Mouse (Mus musculus): ENCODE data around the gene Hps4. TPM values are rescaled to one million over a fixed set of nuclear protein-coding genes. Genes with fewer than 3 reads are reported as not detected.
A peak's percentile ranks its signal among the peaks of the same experiment; 100 is the strongest.

Gene Hps4
- polyA plus RNA-seq, 1 experiment from 2014 or later = 18.5 TPM

DNA sequence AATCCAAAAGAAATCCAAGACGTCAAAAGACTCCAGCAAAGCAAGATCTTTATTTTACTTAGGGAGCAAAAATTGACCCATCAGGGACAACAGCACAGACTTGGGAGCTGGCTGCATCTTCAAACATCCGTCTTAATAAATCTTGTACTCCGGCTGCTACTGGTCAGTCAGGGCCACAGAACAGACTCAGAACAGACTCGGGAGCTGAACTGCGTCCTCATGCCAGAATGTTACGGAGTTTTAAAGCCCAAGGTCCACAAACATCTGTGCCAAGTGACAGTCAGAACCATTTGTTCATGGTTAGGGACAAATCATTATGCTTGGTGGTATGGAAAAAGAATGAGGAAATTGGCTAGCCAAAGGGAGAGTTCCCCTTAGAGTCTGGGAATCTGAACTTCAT is 19.6 kb upstream of the Hps4 start:
- H3K9ac ChIP-seq (ENCODE audit: low read length) = no peak overlapping the region
- H3K27me3 ChIP-seq (ENCODE audit: control insufficient read depth, insufficient read depth, low read length) = no peaks in the 10 kb centered on the region
- 82% methylated on average over 6 of the region's 6 CpGs for WGBS
- H3K4me2 ChIP-seq (ENCODE audit: low read length) = no peak overlapping the region
- H3K4me3 ChIP-seq (ENCODE audit: control insufficient read depth in 1 of 2, insufficient read depth in 1 of 2, low read depth in 1 of 2, low read length in 2 of 2) = no peak overlapping the region
- peaks cover 8% of the 10 kb centered on the region for H3K36me3 ChIP-seq (ENCODE audit: control insufficient read depth, insufficient read depth, low read length)
- no peak overlapping the region for H3K27ac ChIP-seq (replicated peaks in 1 of 2; ENCODE audit: control insufficient read depth in 1 of 2, insufficient read depth in 1 of 2, low read depth in 2 of 2, low read length in 2 of 2)
- H3K4me1 ChIP-seq (ENCODE audit: control insufficient read depth in 2 of 2, insufficient read depth in 2 of 2, low read length in 2 of 2) = peaks cover 6 to 13% of the 10 kb centered on the region in 2 experiments; a peak in 3 of 4 replicates
- no peaks in the 10 kb centered on the region for H3K9me3 ChIP-seq (ENCODE audit: control insufficient read depth, low read length)
- ATAC-seq (ENCODE audit: insufficient number of reproducible peaks, insufficient read depth, low FRiP score, low read depth) = no peak

DNA sequence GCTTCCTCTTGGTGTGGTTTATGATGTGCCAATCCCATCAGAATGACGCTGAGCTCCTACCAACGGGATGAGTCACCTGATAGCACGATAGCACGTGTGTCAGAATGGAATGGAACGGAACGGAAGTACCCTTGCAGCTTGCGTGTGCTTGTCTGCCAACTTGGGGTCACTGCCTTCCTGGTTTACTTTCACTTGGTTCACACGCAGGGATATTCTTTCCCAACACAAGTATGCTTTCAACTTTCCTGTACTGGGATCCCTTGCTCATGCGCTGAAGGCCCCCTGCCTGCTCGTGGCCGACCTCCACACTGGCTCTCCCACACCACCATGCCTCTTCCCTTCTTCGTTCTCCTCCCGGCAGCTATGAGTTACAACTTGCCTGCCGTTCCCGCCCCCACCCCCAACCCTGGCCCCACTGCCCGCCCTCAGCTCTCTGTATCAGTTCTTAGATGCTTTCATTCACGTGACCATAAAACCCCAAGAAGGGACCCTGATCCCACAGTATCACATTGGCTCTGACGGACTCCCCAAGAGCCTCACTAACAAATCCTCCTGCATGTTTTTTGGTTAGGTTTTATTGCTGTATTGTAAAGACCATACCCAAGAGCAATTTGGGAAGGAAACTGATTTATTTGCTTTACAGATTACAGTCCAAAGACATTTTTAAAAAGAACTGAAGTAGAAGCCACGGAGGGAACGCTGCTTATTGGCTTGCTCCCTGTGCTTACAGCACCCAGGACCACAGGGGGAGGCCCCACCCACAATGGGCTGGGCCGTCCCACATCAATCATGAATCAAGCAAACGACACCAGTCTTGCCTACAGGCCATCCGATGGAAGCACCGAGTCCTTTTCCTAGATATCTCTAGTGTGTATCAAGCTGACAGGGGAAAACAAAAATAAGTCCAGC is 18.0 kb upstream of the Hps4 start:
- Histone ChIP-seq H3K4me2 (ENCODE audit: low read length) (peak overlapping the region; percentile 70), H3K27me3 (ENCODE audit: control insufficient read depth, insufficient read depth, low read length) (no peaks in the 10 kb centered on the region), H3K4me3 (ENCODE audit: control insufficient read depth in 1 of 2, insufficient read depth in 1 of 2, low read depth in 1 of 2, low read length in 2 of 2) (peak overlapping the region; percentile 5 to 86), H3K27ac (replicated peaks in 1 of 2; ENCODE audit: control insufficient read depth in 1 of 2, insufficient read depth in 1 of 2, low read depth in 2 of 2, low read length in 2 of 2) (peak overlapping the region in 1 of 2 experiments; percentile 78; a peak in 2 of 4 replicates), H3K36me3 (ENCODE audit: control insufficient read depth, insufficient read depth, low read length) (peaks cover 23% of the 10 kb centered on the region), H3K9me3 (ENCODE audit: control insufficient read depth, low read length) (no peaks in the 10 kb centered on the region), H3K4me1 (ENCODE audit: control insufficient read depth in 2 of 2, insufficient read depth in 2 of 2, low read length in 2 of 2) (peaks cover 6 to 13% of the 10 kb centered on the region in 2 experiments; a peak in 3 of 4 replicates), H3K9ac (ENCODE audit: low read length) (peak overlapping the region; percentile 54; the same call in 1 of the 2 replicates)
- WGBS = 18% methylated on average over 24 of the region's 24 CpGs
- ATAC-seq (ENCODE audit: insufficient number of reproducible peaks, insufficient read depth, low FRiP score, low read depth) = 0 out of 2 replicates have a peak, but pooled peaks have one; percentile 39

DNA sequence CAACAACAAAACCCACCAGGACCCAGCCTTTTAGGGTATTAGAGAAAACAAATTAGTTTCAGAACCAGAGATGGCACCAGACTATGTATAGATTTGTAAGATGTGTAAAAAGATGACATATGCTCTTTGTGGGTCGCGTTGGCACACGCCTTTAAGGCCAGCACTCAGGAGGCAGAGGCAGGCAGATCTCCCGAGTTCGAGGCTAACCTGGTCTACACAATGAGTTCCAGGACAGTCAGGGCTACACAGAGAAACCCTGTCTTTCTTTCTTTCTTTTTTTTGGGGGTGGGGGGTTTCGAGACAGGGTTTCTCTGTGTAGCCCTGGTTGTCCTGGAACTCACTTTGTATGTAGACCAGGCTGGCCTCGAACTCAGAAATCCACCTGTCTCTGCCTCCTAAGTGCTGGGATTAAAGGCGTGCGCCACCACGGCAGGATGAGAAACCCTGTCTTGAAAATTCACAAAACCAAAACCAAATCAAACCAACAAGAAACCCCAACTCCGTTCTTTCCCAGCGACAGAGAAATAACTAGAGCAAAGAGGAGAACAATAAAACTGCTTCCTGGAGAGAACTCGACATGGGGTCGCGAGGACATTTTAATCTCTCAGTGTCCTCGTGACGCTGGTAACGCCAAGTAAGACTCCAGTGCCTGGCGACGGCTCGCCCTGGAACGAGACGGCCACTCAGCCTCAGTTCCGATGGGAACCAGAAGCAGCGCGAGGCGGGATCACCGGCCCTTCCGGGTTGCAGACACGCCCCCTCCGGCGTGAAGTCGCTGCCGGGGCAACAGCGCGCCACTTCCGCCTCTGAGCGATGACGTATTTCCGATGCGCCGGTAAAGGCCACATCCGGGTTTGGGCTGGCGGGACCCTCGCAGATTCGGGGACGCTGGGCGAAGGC is 17.1 kb upstream of the Hps4 start, which contains the start of gene Tfip11:
Gene Tfip11, plus strand, starts transcription at position 813 of the 900 bp plus-strand sequence.
- Histone ChIP-seq H3K4me2 (ENCODE audit: low read length) (peak within 1 kb of the TSS; percentile 82), H3K9ac (ENCODE audit: low read length) (peak within 1 kb of the TSS; percentile 85), H3K27ac (replicated peaks in 1 of 2; ENCODE audit: control insufficient read depth in 1 of 2, insufficient read depth in 1 of 2, low read depth in 2 of 2, low read length in 2 of 2) (peak within 1 kb of the TSS; percentile 78 to 91), H3K4me3 (ENCODE audit: control insufficient read depth in 1 of 2, insufficient read depth in 1 of 2, low read depth in 1 of 2, low read length in 2 of 2) (peak within 1 kb of the TSS; percentile 86 to 99), H3K27me3 (ENCODE audit: control insufficient read depth, insufficient read depth, low read length) (no peaks in the 10 kb centered on the region), H3K9me3 (ENCODE audit: control insufficient read depth, low read length) (no peaks in the 10 kb centered on the region), H3K4me1 (ENCODE audit: control insufficient read depth in 2 of 2, insufficient read depth in 2 of 2, low read length in 2 of 2) (peaks cover 6 to 13% of the 10 kb centered on the region in 2 experiments; a peak in 3 of 4 replicates), H3K36me3 (ENCODE audit: control insufficient read depth, insufficient read depth, low read length) (peaks cover 32% of the 10 kb centered on the region)
- ATAC-seq (ENCODE audit: insufficient number of reproducible peaks, insufficient read depth, low FRiP score, low read depth) = peak; percentile 74
- WGBS = 7% methylated on average over 48 of the region's 48 CpGs

DNA sequence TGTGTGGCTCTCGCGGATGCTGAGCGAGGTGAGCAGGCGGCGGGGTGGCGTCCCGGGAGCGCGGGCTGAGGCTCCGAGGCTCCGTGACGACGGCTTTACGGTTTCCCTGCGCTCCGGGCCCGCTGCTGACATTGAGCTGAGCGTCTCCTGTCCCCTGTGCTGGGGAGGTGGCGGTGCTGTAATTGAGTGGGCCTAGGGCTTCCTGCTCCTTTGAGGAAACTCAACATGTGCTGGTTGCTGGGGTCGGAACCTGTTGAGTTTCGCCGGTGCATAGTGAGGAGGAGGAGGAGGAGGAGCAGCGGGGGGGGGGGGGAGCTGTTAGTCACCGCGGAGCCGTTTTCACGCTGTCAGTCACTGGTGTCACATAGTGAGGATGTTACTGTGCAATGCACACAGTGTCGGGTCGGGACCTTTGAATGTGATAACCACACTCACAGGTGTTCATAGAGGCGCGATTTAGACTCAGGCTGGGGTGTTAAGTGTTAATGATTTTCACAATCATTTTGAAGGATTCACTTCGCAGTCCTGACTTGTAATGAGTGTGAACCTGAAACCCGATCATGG is 16.4 kb upstream of the Hps4 start:
- Histone ChIP-seq H3K27ac (replicated peaks in 1 of 2; ENCODE audit: control insufficient read depth in 1 of 2, insufficient read depth in 1 of 2, low read depth in 2 of 2, low read length in 2 of 2) (peak overlapping the region; percentile 15 to 78; a peak in 2 of 4 replicates), H3K36me3 (ENCODE audit: control insufficient read depth, insufficient read depth, low read length) (peaks cover 39% of the 10 kb centered on the region), H3K27me3 (ENCODE audit: control insufficient read depth, insufficient read depth, low read length) (no peaks in the 10 kb centered on the region), H3K4me2 (ENCODE audit: low read length) (peak overlapping the region; percentile 82), H3K4me1 (ENCODE audit: control insufficient read depth in 2 of 2, insufficient read depth in 2 of 2, low read length in 2 of 2) (peaks cover 6 to 13% of the 10 kb centered on the region in 2 experiments; a peak in 3 of 4 replicates), H3K9ac (ENCODE audit: low read length) (peak overlapping the region; percentile 85), H3K4me3 (ENCODE audit: control insufficient read depth in 1 of 2, insufficient read depth in 1 of 2, low read depth in 1 of 2, low read length in 2 of 2) (peak overlapping the region; percentile 86 to 99), H3K9me3 (ENCODE audit: control insufficient read depth, low read length) (no peaks in the 10 kb centered on the region)
- 2% methylated on average over 30 of the region's 33 CpGs for WGBS
- ATAC-seq (ENCODE audit: insufficient number of reproducible peaks, insufficient read depth, low FRiP score, low read depth) = no peak

DNA sequence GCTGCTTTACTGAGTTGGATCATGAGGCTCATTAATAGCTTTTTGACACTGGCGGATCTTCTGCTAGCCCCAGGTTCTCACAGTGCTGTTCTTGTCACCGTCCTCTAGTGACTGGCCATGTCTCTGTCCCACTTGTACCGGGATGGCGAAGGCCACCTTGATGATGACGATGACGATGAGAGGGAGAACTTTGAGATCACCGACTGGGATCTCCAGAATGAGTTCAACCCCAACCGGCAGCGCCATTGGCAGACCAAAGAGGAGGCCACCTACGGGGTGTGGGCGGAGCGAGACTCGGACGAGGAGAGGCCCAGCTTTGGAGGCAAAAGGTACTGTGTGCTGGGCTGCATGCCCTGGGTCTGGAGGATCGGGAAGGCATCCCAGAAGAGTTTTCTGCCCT is 15.0 kb upstream of the Hps4 start:
- Histone ChIP-seq H3K36me3 (ENCODE audit: control insufficient read depth, insufficient read depth, low read length) (peaks cover 52% of the 10 kb centered on the region), H3K9me3 (ENCODE audit: control insufficient read depth, low read length) (no peaks in the 10 kb centered on the region), H3K9ac (ENCODE audit: low read length) (no peak overlapping the region), H3K4me1 (ENCODE audit: control insufficient read depth in 2 of 2, insufficient read depth in 2 of 2, low read length in 2 of 2) (peaks cover 6 to 13% of the 10 kb centered on the region in 2 experiments; a peak in 3 of 4 replicates), H3K4me3 (ENCODE audit: control insufficient read depth in 1 of 2, insufficient read depth in 1 of 2, low read depth in 1 of 2, low read length in 2 of 2) (no peak overlapping the region), H3K27ac (replicated peaks in 1 of 2; ENCODE audit: control insufficient read depth in 1 of 2, insufficient read depth in 1 of 2, low read depth in 2 of 2, low read length in 2 of 2) (no peak overlapping the region), H3K4me2 (ENCODE audit: low read length) (no peak overlapping the region), H3K27me3 (ENCODE audit: control insufficient read depth, insufficient read depth, low read length) (no peaks in the 10 kb centered on the region)
- ATAC-seq (ENCODE audit: insufficient number of reproducible peaks, insufficient read depth, low FRiP score, low read depth) = no peak
- WGBS = 89% methylated on average over 15 of the region's 15 CpGs

DNA sequence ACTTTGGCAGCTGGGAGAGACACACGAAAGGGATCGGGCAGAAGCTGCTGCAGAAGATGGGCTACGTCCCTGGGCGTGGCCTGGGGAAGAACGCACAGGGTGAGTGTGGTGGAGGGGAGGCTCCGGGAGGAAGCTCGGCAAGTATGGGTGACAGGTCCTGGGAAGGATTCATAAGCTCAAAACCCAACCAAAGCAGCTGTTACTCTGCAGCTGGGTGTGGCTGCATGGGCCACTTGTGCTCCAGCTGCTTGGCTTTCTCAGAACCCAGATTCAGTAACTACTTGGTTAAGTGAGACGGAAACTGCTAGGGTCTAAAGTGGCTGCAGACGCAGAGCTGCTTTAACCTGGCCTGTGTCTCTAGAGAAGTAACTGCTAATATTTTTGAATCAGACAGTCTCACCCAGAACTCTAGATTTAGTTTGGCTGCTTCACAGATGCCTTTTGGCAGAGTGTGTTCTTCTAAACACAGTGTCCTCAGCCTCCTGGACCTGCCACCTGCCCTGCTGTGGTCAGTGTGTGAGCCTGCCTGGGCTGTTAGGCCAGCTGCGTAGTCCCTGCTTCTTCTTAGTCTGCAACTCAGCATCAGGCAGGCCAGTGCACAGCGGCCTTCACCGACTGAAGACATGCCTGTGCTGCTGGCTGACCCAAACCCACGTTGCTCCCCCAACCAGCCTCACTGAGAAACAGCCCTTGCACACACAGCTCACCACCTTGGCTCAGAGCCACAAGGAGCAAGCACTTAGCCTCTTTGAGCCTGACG is 12.9 kb upstream of the Hps4 start:
- WGBS = 90% methylated on average over 14 of the region's 14 CpGs
- Histone ChIP-seq H3K27me3 (ENCODE audit: control insufficient read depth, insufficient read depth, low read length) (no peaks in the 10 kb centered on the region), H3K4me3 (ENCODE audit: control insufficient read depth in 1 of 2, insufficient read depth in 1 of 2, low read depth in 1 of 2, low read length in 2 of 2) (no peak overlapping the region), H3K4me2 (ENCODE audit: low read length) (no peak overlapping the region), H3K27ac (replicated peaks in 1 of 2; ENCODE audit: control insufficient read depth in 1 of 2, insufficient read depth in 1 of 2, low read depth in 2 of 2, low read length in 2 of 2) (no peak overlapping the region), H3K9me3 (ENCODE audit: control insufficient read depth, low read length) (no peaks in the 10 kb centered on the region), H3K4me1 (ENCODE audit: control insufficient read depth in 2 of 2, insufficient read depth in 2 of 2, low read length in 2 of 2) (peaks cover 4 to 13% of the 10 kb centered on the region in 2 experiments; a peak in 3 of 4 replicates), H3K9ac (ENCODE audit: low read length) (no peak overlapping the region), H3K36me3 (ENCODE audit: control insufficient read depth, insufficient read depth, low read length) (peaks cover 73% of the 10 kb centered on the region)
- ATAC-seq (ENCODE audit: insufficient number of reproducible peaks, insufficient read depth, low FRiP score, low read depth) = no peak
